ENCODE assay signal across 36 mouse cellular contexts in genomic region chr7:143663470-143663869, GRCm38 (mm10). TPM values are rescaled to one million over a fixed set of nuclear protein-coding genes. Genes with fewer than 3 reads are reported as not detected.
"Had no signal": no experiment of that assay in that cellular context is flagged by ENCODE, and none has a peak within 500 bp of the region (broad histone marks: within the 10 kb centered on the region; RNA-seq: fewer than 3 reads in every experiment).

No protein-coding gene starts in this region.

- H3K4me3 ChIP-seq: limb, embryonic 10.5 days; limb, embryonic 12.5 days; limb, embryonic 13.5 days; limb, embryonic 15.5 days; liver, embryonic 12.5 days; liver, embryonic 13.5 days; liver, embryonic 15.5 days; lung, embryonic 15.5 days; megakaryocyte, embryonic 14.5 days; midbrain, embryonic 10.5 days; midbrain, embryonic 12.5 days; midbrain, embryonic 13.5 days; midbrain, embryonic 15.5 days; neural tube, embryonic 12.5 days had no signal

- H3K4me1 ChIP-seq: limb, embryonic 12.5 days; limb, embryonic 13.5 days; limb, embryonic 15.5 days; lung, embryonic 15.5 days; midbrain, embryonic 10.5 days; midbrain, embryonic 12.5 days; midbrain, embryonic 13.5 days; midbrain, embryonic 15.5 days; neural tube, embryonic 12.5 days had no signal

- ATAC-seq: liver, embryonic 12.5 days; liver, postnatal 0 days; lung, postnatal 0 days; midbrain, embryonic 13.5 days; midbrain, embryonic 15.5 days; midbrain, embryonic 16.5 days had no signal

- H3K27ac ChIP-seq: limb, embryonic 10.5 days; limb, embryonic 12.5 days; limb, embryonic 13.5 days; limb, embryonic 15.5 days; liver, embryonic 12.5 days; liver, embryonic 13.5 days; liver, embryonic 14.5 days; liver, embryonic 15.5 days; lung, embryonic 15.5 days; macrophage; midbrain, embryonic 10.5 days; midbrain, embryonic 12.5 days; midbrain, embryonic 13.5 days; midbrain, embryonic 15.5 days; neural tube, embryonic 12.5 days had no signal

- H3K9ac ChIP-seq: limb, embryonic 12.5 days; limb, embryonic 13.5 days; limb, embryonic 15.5 days; liver, embryonic 12.5 days; liver, embryonic 13.5 days; liver, embryonic 14.5 days; liver, embryonic 15.5 days; liver, postnatal 0 days; lung, embryonic 14.5 days; lung, embryonic 15.5 days; midbrain, embryonic 12.5 days; midbrain, embryonic 13.5 days; midbrain, embryonic 15.5 days; neural tube, embryonic 12.5 days had no signal

- H3K27me3 ChIP-seq: limb, embryonic 12.5 days; limb, embryonic 13.5 days; limb, embryonic 15.5 days; liver, embryonic 12.5 days; liver, embryonic 13.5 days; liver, embryonic 15.5 days; lung, embryonic 15.5 days; midbrain, embryonic 12.5 days; midbrain, embryonic 13.5 days; midbrain, embryonic 15.5 days; neural tube, embryonic 12.5 days had no signal

- H3K9me3 ChIP-seq: limb, embryonic 10.5 days; limb, embryonic 12.5 days; limb, embryonic 13.5 days; limb, embryonic 15.5 days; liver, embryonic 12.5 days; liver, embryonic 13.5 days; liver, embryonic 15.5 days; lung, embryonic 15.5 days; midbrain, embryonic 10.5 days; midbrain, embryonic 12.5 days; midbrain, embryonic 13.5 days; midbrain, embryonic 15.5 days; neural tube, embryonic 12.5 days had no signal

- DNase-seq: left cerebral cortex, postnatal 4 days; liver; liver, embryonic 13.5 days; liver, postnatal 0 days; lung, adult 18-20 months; lung, adult 2 months; lung, embryonic 14.5 days; lung, postnatal 10 days; lung, postnatal 14 days; lung, postnatal 36 days; lung, postnatal 4 days; midbrain, embryonic 14.5 days had no signal

- H3K36me3 ChIP-seq: limb, embryonic 10.5 days; limb, embryonic 12.5 days; limb, embryonic 13.5 days; limb, embryonic 15.5 days; liver, embryonic 12.5 days; liver, embryonic 13.5 days; liver, embryonic 15.5 days; lung, embryonic 15.5 days; midbrain, embryonic 10.5 days; midbrain, embryonic 12.5 days; midbrain, embryonic 13.5 days; midbrain, embryonic 15.5 days; neural tube, embryonic 12.5 days had no signal

- H3K4me2 ChIP-seq: limb, embryonic 12.5 days; limb, embryonic 13.5 days; limb, embryonic 15.5 days; liver, embryonic 11.5 days; liver, embryonic 12.5 days; liver, embryonic 13.5 days; liver, embryonic 15.5 days; lung, embryonic 14.5 days; lung, embryonic 15.5 days; midbrain, embryonic 11.5 days; midbrain, embryonic 12.5 days; midbrain, embryonic 13.5 days; midbrain, embryonic 15.5 days; neural tube, embryonic 12.5 days had no signal

RNA-seq across cellular contexts. Expression of gene Tnfrsf23, which starts 22.2 kb away (rescaled TPM):
- total RNA-seq: liver, adult 2 months; megakaryocyte-erythroid progenitor cell, adult 5-6 weeks; monocyte, adult 5-6 weeks had no signal

RNA-seq across cellular contexts. Expression of gene Tnfrsf26, which starts 34.9 kb away (rescaled TPM):
- total RNA-seq: left cerebral cortex, adult 8-10 months; left cerebral cortex, postnatal 25 days had no signal
